Mouse (Mus musculus) spleen, adult 2 months (tissue): ENCODE data around the gene Sirt4. TPM values are rescaled to one million over a fixed set of nuclear protein-coding genes. Genes with fewer than 3 reads are reported as not detected.
"Not testable (repeated sequence)": the region's sequence is repeated elsewhere in the genome, so short reads cannot be mapped to it uniquely, and the experiment has no call there.

ENCODE experiments used
- DNase-seq, 2 experiments: peaks; one replicate each; pipeline versions ENCODE4 v3.0.0 to v3.0.0-alpha.2; 2012 to 2021; ENCODE audit warnings: low spot score in 2 of 2, low read depth in 1 of 2
- H3K27ac ChIP-seq: fragments of 200-500 bp; 2 replicates; pipeline ENCODE4 v1.5.1; 2012; ENCODE audit warnings: low read length, inconsistent platforms; ENCODE audit not compliant: insufficient read depth
- H3K27me3 ChIP-seq: fragments of 200-500 bp; 2 replicates; pipeline ENCODE4 v1.6.1; 2012; ENCODE audit warnings: mild to moderate bottlenecking, moderate library complexity, low read length, inconsistent platforms; ENCODE audit not compliant: control insufficient read depth, insufficient read depth
- H3K36me3 ChIP-seq: fragments of 200-500 bp; 2 replicates; pipeline ENCODE4 v1.6.1; 2012; ENCODE audit warnings: mild to moderate bottlenecking, low read length, inconsistent platforms; ENCODE audit not compliant: control insufficient read depth, insufficient read depth
- H3K4me1 ChIP-seq: fragments of 200-500 bp; 2 replicates; pipeline ENCODE4 v1.6.1; 2011; ENCODE audit warnings: inconsistent platforms; ENCODE audit not compliant: control insufficient read depth, insufficient read depth, insufficient read length
- H3K4me3 ChIP-seq: fragments of 200-500 bp; 2 replicates; pipeline ENCODE4 v1.5.1; 2011; ENCODE audit warnings: mild to moderate bottlenecking, inconsistent platforms; ENCODE audit not compliant: insufficient read depth, insufficient read length; ENCODE audit errors: extremely low read depth
- CTCF ChIP-seq: fragments of 200-500 bp; IDR thresholded peaks from 2 replicates; pipeline ENCODE4 v1.5.1; 2011; ENCODE audit warnings: mild to moderate bottlenecking, inconsistent platforms; ENCODE audit not compliant: insufficient read depth, insufficient read length, insufficient replicate concordance; ENCODE audit errors: extremely low read depth
- POLR2A ChIP-seq: fragments of 200-500 bp; IDR thresholded peaks from 2 replicates; pipeline ENCODE4 v1.6.1; 2011; ENCODE audit warnings: low read depth, low read length, inconsistent platforms
- WGBS: fragments of 180-500 bp; shearing (Covaris S2); methylation state at CpG from one replicate; pipeline ENCODE4 v1.1.7; 2018; 5-methylcytosine and 5-hydroxymethylcytosine counted together
- polyA plus RNA-seq: library from polyadenylated mRNA; depleted of rRNA; stranded (reverse); fragments of >200 nt; gene quantifications from 2 replicates; pipeline ENCODE4 v1.2.3, GENCODE M21; 2012

The Sirt4 gene
- polyA plus RNA-seq, 1 experiment, result 19.6 TPM

DNA sequence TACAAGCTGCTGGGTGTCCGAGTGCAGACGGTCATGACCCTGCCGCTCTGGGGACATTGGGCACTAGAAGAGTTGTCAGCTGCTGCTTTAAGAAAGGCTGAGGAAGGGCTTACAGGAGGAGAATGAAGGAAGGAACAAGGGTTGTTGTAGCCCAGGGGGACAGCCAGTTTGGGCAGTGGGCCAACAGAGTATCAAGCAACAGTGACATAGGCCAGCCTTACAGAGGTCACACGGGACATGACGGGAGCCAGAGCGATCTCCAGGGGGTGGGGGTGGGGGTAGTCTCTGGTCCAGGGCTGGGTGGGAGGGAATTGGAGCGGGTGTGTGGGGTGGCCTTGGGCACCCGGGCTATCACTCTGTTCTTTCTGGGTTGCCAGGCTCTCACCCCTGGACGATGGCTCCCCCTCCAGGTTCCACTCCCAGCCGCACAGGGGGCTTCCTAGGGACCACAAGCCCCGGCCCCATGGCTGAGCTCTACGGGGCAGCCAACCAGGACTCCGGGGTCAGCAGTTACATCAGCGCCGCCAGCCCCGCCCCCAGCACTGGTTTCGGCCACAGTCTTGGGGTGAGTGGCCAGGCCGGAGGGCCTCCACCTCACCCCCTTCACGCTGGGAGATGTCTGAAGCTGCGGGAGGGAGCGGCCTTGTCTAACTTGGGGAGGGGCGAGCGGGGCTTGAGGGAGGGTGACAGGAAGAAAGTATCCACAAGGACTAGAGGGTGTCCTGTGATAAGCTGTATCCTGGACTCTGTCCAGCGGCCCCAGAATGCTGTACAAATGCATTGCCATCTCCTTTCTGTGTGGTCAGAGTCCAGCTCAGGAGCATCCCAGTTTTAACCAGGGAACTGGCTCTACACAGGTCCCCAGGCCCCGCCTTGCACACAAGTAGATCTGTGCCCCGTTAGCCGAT, 33.9 kb downstream of the Sirt4 start:
- no peaks in the 10 kb centered on the region for H3K36me3 ChIP-seq
- WGBS, result 90% methylated on average over 27 of the region's 27 CpGs
- H3K4me1 ChIP-seq, result no peaks in the 10 kb centered on the region
- no peak for TF ChIP-seq POLR2A
- TF ChIP-seq CTCF, result no peak
- no peak overlapping the region for H3K27ac ChIP-seq
- 0 out of 2 replicates have a peak, but pooled peaks cover 2% of the 10 kb centered on the region for H3K27me3 ChIP-seq
- DNase-seq, result no peak
- no peak overlapping the region for H3K4me3 ChIP-seq

DNA sequence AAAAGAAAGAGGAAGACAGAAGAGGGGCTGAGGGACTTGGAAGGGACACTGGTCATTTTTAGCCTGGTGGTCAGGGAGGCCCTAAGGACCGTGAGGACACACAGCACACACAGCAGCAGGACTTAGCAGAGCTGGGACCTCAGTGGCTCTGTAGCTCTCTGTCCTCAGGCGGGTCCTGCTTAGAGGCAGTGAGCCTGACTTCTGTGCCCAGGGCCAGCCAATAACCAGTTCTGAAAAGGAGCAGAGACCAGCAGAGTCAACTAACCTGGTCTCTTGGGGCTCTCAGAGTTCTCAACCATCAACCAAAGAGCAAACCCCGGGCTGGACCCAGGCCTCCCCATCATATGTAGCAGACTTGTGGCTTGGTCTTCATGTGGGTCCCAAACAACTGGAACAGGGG, 35.3 kb downstream of the Sirt4 start:
- H3K4me3 ChIP-seq, result no peak overlapping the region
- TF ChIP-seq CTCF (no peak), POLR2A (no peak)
- 81% methylated on average over 3 of the region's 3 CpGs for WGBS
- H3K27me3 ChIP-seq, result 0 out of 2 replicates have a peak, but pooled peaks cover 2% of the 10 kb centered on the region
- H3K27ac ChIP-seq, result no peak overlapping the region
- no peaks in the 10 kb centered on the region for H3K36me3 ChIP-seq
- no peak for DNase-seq
- no peaks in the 10 kb centered on the region for H3K4me1 ChIP-seq

DNA sequence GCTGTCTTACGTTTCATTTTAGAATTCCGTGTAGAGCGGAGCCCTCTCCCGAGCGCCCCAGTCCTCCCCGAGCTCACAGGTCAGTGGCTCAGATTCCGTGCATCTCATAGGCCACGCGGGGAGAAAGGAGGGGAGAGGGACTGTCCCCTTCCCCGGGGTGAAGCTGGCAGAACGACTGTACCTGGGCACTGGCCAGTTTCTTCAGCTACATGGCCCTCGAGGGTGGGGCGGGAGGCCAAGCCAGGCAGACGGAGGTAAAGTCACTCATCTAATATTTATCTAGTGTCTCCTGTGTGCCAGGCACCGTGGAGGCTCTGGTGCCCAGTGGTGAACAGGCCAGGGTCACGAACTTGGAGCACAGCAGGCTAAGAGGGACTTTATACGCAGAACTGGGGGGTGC, 37.4 kb downstream of the Sirt4 start:
- TF ChIP-seq CTCF, result no peak
- TF ChIP-seq POLR2A, result no peak
- Histone ChIP-seq H3K27ac (no peak overlapping the region), H3K4me3 (no peak overlapping the region), H3K4me1 (no peaks in the 10 kb centered on the region), H3K36me3 (no peaks in the 10 kb centered on the region), H3K27me3 (no peaks in the 10 kb centered on the region)
- no peak for DNase-seq
- 89% methylated on average over 17 of the region's 17 CpGs for WGBS

DNA sequence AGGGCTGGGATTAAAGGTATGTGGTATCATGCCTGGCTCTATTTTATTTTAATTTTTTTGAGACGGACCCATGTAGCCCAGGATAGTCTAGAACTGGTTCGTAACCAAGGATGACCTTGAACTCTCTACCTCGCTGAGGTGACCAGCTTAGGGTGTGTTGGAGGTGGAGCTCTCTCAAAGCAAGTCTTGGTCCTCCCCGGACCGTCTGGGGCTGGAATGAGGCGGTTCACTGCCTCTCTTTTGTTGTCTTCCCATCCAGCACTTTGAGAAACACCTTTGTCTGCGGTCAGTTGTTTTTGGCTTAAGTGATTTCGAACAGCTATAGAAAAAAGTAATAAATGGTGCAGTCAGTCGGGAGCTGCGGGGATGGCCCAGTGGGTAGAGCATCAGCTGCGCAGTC, 40.4 kb downstream of the Sirt4 start:
- Histone ChIP-seq H3K36me3 (no peaks in the 10 kb centered on the region), H3K27me3 (no peaks in the 10 kb centered on the region), H3K27ac (no peak overlapping the region), H3K4me1 (no peaks in the 10 kb centered on the region), H3K4me3 (no peak overlapping the region)
- 89% methylated on average over 11 of the region's 11 CpGs for WGBS
- DNase-seq, result no peak
- no peak for TF ChIP-seq CTCF
- TF ChIP-seq POLR2A, result no peak

DNA sequence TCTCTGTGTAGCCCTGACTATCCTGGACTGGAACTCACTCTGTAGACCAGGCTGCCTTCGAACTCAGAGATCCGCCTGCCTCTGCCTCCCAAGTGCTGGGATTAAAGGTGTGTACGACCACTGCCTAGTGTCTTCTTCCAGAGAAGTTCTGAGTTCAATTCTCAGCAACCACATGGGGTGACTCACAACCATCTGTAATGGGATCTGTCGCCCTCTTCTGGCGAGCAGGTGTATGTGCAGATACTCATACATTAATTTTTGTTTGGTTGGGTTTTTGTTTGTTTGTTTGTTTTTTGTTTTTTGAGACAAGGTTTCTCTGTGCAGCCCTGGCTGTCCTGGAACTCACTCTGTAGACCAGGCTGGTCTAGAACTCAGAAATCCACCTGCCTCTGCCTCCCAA, 41.9 kb downstream of the Sirt4 start:
- 55% methylated on average over 5 of the region's 5 CpGs for WGBS
- not testable (repeated sequence) for H3K27me3 ChIP-seq, H3K36me3 ChIP-seq, H3K27ac ChIP-seq, H3K4me3 ChIP-seq, H3K4me1 ChIP-seq, DNase-seq
- peak; percentile 30; the same call in 1 of the 2 replicates for TF ChIP-seq CTCF

DNA sequence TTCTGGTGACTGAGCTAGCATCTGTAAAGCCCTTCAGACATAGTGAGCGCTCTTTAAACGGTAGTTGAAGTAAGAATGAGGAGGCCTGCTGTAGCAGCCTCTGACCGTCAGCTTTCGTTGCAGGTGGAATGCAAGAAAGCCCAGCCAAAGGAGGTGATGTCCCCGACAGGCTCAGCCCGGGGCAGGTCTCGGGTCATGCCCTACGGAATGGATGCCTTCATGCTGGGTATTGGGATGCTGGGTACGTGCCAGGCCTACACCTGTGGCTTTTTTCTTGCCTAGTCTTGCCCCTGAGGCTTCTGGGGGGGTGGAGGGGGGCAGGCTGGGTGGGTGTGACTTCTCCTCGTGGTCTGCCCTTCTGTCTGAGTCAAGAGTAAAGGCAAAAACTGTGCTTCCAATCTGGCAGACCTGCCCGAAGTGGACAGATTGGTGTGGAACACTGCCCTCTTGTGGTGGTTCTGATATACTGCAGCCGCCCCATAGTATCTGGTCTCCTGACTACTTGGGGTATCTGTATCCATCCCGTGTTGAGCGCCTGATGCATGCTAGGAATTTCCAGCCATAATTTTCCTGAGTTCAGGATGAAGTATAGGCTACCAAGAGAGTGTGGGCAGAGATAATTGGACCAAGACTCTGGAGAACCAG, 43.2 kb downstream of the Sirt4 start:
- H3K27me3 ChIP-seq, result peaks cover 6% of the 10 kb centered on the region; the same call in 1 of the 2 replicates

More for the DNA sequence above, 43.2 kb downstream of the Sirt4 start:
- H3K27ac ChIP-seq, result no peak overlapping the region
- peak; percentile 32 to 52 for DNase-seq
- no peaks in the 10 kb centered on the region for H3K36me3 ChIP-seq
- no peaks in the 10 kb centered on the region for H3K4me1 ChIP-seq
- no peak overlapping the region for H3K4me3 ChIP-seq
- TF ChIP-seq CTCF (peak; percentile 81; the same call in 1 of the 2 replicates), POLR2A (no peak)
- WGBS, result 41% methylated on average over 14 of the region's 14 CpGs
